Mouse (Mus musculus) liver (tissue): ENCODE data around the gene Cfap70.
A peak's percentile ranks its signal among the peaks of the same experiment; 100 is the strongest.

Source experiments
- DNase-seq: peaks from one replicate; pipeline ENCODE4 v3.0.0-alpha.2; 2020; ENCODE audit warnings: mixed read lengths

Gene Cfap70

DNA sequence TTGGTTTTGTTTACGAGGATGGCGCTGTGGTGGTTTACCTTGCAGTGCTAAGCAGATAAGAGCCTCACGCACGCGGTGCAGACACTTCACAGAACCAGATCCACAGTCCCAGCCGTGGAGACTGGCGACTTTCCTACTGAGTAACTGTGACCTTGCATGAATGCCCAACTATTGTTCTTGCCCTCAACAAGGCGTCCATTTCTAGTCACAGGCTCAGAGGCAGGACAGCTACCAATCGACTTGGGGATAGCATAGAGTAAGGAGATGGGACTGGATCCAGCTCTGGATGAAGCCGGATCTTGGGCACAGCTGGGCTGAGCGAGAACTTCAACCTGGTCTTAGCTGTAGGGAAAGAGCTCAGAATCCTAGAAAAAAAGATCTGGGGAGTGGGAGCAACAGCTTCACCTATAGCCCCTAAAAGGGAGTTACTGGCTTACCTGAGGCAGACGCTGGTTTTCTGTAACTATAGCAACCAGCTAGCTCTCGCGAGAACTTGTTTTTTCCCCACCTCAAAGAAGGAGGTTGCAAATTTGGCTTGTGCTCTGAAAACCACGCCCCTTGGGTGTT lies at the start of gene Cfap70:
Gene Cfap70, minus strand, starts transcription at position 462 of the 567 bp plus-strand sequence.
- DNase-seq: peak; percentile 76

GRCm38 (mm10) chr14:20499982-20500381 lies 48.0 kb upstream of the Cfap70 start:
- DNase-seq: no peak

DNA sequence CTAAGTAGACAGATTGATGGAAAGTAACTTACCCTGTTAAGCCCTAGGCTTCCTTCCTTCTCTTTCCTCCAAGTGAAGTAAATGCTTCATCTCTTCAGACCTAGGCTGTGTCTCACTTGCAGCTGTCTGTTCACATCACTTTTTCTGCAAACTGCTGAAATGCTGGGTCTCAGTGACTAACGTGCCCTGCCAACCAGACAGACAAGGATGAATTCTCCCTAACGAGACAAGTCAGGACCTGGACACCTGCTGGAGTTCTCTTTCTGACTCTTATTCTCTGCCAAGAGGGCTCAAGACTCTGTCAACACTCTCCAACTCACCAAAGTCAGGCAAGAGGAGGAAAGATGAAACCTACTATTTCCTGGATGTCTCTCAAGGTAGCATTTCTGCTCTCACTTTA lies 44.6 kb upstream of the Cfap70 start, which contains the start of gene Mss51:
Gene Mss51, minus strand, starts transcription at position 299 of the 400 bp plus-strand sequence.
- DNase-seq: no peak

GRCm38 (mm10) chr14:20486031-20486430 lies 34.0 kb upstream of the Cfap70 start:
- DNase-seq: no peak

DNA sequence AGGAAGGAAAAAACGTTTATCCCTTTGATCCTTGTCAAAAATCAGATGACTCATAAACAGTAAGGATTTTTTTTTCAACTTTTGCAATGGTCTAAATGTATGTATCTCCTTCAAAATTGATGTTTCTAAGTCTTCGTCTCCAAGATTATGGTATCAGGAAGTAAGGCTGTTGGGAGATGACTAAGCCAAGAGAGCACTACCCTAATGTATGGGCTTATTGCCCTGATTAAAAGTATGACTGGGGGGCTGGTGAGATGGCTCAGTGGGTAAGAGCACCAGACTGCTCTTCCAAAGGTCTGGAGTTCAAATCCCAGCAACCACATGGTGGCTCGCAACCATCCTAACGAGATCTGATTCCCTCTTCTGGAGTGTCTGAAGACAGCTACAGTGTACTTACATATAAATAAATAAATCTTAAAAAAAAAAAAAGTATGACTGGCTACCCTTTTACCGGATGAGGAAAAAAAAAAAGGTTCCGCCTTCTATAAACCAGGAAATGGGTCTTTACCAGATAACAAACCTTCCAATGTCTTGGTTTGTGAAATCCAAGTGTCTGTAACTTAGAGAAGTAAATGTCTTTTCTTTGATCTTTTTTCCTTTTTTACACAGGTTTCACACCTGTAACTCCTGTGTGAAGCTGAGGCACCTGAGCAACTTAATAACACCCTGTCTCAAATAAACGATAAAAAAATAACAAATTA lies 30.2 kb upstream of the Cfap70 start:
- no peak for DNase-seq

- DNase-seq: peak; percentile 84
These were observed 29.2 kb upstream of the Cfap70 start for GRCm38 (mm10) chr14:20481211-20481610.

- DNase-seq: no peak
These were observed 28.2 kb upstream of the Cfap70 start for GRCm38 (mm10) chr14:20480195-20480579.

DNA sequence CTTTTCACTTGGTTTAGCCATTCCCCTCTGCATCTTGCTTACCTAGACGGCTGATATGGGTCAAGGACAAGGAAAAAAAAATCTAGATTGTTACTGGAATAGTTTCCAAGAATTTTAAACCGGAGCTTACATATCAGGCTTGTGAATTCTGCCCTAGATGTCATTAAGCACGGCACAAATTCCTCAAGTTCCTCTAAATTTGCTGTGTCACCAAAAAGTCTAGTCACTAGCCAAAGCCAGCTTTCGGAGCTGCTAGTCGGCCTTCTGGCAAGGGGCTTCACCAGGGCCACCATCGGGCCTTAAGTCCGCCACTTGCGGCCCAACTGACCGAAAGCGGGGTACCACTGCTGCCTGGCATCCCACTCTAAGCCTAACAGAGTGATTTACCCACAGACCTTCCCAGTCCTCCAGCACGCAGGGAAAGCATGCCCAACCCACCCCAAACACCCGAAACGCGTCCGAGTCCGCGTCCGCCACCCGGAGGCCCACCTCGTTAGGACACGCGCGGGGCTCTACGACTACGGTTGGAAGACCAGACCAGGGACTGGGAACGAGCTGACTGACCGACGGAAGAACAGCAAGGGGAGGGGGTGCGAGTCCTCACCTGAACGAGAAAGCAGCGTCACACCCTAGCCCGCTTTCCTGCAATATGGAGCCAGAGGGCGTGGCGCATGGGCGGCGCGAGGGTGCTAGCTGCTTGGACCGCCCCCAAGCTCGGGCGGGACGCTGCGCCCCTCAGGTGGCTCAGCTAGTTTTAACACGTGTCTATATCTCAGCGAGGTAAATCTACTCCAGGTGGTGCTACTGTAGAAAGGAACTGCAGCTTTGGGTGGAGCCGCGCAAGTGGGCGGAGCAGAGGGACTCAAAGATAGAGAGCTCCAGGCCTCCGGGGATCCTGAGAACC lies 27.5 kb upstream of the Cfap70 start, which contains the start of gene Anxa7:
Gene Anxa7, minus strand, starts transcription at position 843 of the 904 bp plus-strand sequence.
- DNase-seq: peak; percentile 92

DNA sequence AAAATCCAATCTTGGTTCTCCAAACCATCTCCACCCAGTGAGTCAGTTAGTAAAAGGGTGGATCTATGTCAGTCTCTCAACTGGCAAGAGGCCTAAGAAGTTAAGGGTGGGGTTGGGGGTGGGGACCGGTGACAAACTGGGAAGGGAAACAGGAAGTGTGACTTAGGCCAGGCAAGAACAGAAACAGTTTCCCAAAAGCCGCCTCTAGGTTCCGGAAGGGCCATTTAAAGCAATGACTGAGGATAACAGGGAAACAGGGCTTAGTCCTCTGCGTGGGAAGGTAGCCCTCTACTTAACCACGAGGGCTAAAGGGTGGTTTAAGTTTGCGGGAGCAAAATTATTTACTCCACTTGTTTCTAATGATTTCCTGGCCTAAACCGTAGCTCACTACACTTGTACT lies 26.8 kb upstream of the Cfap70 start:
- DNase-seq: peak; percentile 87

DNA sequence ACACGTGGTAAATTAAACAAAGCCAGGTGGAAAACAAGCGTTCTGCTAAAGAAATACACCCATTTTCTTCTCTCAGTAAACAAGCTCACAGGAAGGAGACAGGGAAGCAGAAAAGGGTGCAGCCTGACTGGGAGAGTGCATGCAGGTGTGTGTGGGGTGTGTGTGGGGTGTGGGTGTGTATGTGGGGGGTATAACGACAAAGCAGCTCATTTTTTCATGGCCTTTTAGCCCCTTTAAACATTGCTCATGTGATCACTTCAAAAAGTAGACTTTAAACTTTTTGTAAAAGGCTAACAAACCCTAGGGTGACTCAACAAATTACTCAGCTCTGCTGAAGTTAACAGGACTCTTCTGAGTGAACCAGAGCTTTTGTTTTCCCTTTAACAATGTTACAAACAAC lies 26.4 kb upstream of the Cfap70 start:
- peak; percentile 16 for DNase-seq

DNA sequence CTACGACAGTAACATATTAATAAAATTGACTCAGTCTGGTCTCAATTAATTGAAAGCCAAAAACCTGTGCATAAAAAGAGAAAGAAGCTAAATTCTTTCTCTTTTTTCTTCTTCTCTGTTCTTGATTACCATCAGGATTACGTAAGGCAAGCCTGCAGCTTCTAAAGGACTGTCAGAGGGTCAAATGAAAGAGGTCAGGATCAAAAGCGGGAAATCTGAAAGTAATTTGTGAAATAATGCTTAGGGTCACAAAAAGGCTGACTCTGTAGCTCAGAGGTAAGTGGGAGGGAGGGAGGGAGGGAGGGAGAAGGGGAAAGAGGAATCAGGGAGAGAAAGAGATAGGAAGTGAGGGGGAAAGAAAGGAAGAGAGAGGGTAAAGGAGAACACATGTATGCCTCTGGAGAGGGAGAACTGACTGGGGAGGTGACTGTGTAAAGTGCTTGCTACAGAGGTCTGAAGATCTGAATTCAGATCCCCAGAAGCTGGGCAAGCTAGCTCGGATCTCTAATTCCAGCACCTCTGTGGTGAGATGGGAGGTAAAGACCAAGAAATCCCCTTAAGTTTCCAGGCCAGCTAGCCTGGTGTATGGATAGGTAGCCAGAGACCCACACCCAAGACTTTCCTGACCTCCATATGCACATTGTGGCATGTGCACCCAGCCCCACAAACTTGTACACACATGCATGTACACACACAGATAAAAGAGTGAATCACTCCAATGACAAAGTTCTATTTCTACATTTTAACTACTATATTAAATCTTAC lies 25.4 kb upstream of the Cfap70 start:
- DNase-seq: no peak

GRCm38 (mm10) chr14:20460216-20460615 lies 8.2 kb upstream of the Cfap70 start:
- no peak for DNase-seq

- no peak for DNase-seq
These were observed 6.4 kb upstream of the Cfap70 start for GRCm38 (mm10) chr14:20458378-20458777.

GRCm38 (mm10) chr14:20452929-20453328 lies 903 bp upstream of the Cfap70 start:
- no peak for DNase-seq

DNA sequence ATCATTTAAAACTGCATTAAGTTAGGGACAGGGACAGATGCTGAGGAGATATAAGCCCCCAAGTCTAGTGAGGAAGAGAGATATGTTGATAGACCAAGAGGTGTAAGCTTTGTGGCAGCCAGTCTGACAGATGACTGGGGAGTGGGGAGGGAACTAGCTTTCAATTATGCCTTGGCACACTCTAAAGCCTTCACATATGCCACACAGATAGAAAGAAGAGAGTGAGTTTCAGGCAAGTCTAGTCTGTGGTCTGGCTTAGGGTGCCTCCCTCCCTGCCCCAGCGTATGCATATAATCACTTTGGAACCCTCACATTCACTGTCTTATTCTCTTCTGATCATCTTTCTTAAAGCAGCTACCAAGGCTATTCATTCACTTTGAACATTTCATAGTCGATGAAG lies 724 bp downstream of the Cfap70 start:
- no peak for DNase-seq

GRCm38 (mm10) chr14:20447209-20447608 lies 4.8 kb downstream of the Cfap70 start:
- no peak for DNase-seq

DNA sequence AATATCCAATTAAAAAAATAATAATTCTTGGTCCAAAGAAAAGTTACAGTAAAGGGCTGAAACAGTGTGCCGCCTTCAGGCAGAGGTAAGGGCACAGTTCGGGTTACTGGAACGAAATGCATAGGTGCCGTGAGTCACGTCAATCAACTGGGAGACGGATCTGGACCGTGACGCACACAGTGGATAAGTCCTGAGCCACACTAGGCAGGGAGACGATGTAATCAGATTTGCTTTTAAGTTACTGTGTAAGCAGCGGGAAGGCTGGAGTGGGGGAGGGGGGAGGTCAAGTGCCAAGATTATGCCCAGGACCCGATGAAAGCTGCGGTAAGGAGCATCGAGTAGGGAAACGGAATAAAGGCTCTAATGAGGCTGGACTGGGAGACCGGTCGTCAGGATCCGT lies 9.8 kb downstream of the Cfap70 start:
- DNase-seq: no peak

DNA sequence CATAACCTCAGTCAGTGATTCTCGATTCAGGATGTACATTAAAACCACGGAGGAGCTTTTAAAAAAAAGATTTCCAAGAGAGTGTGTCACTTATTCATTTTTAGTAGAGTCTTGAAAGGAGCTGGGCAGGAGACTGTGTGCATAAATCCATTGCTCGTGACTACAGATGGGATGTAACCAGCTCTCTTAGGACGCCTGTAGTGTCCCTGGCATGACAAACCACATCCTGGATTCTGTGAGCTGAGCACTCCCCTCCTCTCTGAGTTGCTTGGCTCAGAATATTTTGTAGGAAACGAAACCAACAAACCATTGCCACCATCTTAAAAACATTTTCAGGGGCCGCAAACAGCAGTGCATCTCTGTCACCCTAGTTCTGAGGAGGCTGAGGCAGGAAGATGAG lies 15.1 kb downstream of the Cfap70 start:
- no peak for DNase-seq

DNA sequence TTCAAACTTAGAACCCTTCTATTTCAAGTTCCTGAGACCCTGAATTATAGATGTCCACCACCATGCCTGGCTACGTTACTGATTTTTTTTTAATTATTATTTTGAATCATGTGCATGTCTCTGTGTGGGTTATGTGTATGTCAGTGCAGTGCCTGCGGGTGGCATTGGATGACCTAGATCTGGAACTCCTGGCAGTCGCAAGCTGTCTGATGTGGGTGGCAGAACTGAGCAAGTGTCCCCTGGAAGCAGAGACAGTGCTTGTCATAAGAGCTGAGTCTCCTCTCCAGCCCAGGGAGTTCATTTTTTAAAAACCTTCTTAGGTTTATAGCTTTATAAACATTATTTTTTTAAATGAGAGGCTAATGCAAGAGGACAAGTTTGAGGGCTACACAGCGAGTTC lies 19.6 kb downstream of the Cfap70 start:
- no peak for DNase-seq

DNA sequence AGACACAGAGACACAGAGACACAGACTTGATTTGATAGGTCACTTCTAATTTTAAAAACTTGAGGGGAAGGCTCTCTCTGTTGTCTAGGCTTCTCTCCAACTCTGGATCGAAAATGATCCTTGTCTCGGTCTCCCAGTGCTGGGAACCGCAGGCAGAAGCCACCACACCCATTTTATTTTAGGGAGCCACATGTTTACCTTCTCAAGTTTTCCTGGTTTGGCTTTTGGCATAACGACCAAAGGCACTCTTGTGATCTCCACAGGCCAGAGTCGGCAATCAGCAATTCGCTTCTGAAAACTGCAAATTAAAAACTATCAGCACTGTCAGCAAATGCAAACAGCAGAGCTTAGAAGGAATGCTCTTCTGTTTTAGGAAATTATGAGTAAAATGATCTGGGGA lies 20.3 kb downstream of the Cfap70 start:
- no peak for DNase-seq

DNA sequence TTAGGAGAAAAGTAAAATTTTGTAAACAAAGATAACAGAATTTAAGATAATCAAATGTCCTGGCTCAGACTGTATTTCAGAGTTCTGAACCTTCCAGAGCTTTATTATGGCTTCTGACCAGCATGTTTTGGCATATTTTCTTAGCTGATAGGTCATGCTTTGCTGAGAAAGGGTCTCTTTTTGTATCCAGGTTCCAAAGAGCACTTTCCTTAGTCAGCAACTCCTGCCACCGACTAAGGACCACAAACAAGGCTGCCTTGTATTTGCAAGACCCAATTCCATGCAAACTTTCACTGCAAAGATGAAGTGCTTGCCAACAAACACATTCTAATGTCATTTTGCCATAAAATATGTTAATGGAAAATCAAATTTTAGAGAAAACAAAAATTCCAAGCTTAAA lies 22.2 kb downstream of the Cfap70 start:
- no peak for DNase-seq

DNA sequence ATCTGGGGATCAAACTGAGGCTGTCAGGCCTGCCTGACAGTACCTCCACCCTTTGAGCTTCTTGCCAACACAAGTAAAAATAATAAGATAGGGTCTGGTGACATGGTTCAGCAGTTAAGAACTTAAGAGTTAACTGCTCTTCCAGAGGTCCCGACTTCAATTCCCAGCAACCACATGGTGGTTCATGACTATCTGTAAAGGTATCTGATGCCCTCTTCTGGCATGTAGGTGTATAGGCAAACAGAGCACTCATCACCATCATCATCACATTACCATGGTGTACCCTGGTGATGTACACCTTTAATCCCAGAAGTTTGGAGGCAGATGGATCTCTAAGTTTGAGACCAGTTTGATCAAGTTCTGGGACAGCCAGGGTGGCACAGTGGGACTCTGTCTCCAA lies 23.4 kb downstream of the Cfap70 start:
- no peak for DNase-seq

DNA sequence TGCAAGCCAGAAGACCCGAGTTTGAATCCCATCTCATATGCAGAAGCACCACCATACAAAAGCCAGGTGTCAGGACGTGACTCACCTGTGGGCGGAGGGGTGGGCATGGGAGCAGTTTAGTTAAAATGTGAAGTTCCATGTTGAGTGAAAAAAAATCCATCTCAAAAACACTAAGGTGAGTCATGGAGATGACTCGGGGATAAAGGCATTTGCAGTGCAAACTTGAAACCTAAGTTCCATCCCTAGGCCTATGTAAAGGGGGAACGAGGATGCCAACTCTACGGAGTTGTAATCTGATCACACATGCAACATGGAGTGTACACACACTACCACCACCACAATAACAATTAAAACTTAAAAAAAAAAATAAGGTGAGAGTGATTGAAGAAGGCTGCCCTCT lies 29.0 kb downstream of the Cfap70 start:
- DNase-seq: no peak
